Mouse (Mus musculus): Measurements from ENCODE around the gene Ipo11.

- TF ChIP-seq CTCF (IDR thresholded peaks at IDR 0.05; ENCODE audit: control insufficient read depth, insufficient read depth, low read length) = no peak
- TF ChIP-seq POLR2A (IDR thresholded peaks at IDR 0.05; ENCODE audit: borderline replicate concordance, control insufficient read depth, low read depth, low read length) = no peak
Measured at GRCm38 (mm10) chr13:106817066-106817465, 119.7 kb downstream of the Ipo11 start.
